Mouse (Mus musculus) layer of hippocampus, adult 9-11 months (tissue): ENCODE data around the gene Trp53i11.

Experiments used
- DNase-seq: peaks from one replicate; pipeline ENCODE4 v3.0.0; 2022

The Trp53i11 gene

GRCm38 (mm10) chr2:93200681-93201340 lies 13.5 kb downstream of the Trp53i11 start:
- DNase-seq = no peak

DNA sequence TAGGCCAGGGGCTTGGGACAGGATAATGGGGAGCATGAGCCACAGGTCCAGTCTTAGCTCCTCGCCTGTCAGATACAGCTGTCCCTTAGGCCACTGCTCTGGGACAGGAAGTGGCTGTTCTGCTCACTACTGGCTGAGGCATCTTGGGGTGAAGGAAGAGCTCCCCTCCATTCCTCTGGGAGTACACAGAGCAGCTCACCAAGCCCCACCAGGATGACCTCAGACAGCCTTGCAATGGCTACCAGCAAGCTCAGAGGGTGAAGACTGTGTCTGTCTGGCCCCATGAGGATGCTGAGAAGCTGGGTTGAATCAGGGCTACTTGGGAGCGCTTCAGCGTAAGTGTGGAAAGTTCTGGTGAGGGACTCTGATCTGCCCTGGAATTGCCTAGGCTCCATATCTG lies 14.6 kb downstream of the Trp53i11 start:
- no peak for DNase-seq

- no peak for DNase-seq
Observed at GRCm38 (mm10) chr2:93202782-93203181, 15.4 kb downstream of the Trp53i11 start.

- DNase-seq = peak; percentile 46
Observed at GRCm38 (mm10) chr2:93203682-93204081, 16.3 kb downstream of the Trp53i11 start.

DNA sequence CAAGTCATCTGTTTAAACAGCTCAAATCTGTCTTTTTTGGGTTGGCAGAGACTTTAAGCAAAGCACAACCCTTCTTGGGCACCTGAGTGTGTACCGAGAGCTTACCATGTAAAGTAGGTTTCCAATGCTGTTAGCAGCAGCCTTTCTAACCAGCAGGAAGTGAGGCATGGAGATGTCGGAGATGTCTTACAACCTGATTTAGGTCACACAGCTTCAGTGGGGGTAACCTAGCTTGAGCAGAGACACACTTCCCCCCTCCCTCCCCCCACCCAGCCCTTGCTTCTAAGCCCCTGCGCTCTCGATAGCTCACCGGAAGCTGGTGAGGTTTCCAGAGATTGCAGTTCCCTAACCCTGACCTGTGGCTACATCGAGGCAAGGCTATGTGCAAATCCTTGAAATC lies 17.2 kb downstream of the Trp53i11 start:
- DNase-seq = no peak

DNA sequence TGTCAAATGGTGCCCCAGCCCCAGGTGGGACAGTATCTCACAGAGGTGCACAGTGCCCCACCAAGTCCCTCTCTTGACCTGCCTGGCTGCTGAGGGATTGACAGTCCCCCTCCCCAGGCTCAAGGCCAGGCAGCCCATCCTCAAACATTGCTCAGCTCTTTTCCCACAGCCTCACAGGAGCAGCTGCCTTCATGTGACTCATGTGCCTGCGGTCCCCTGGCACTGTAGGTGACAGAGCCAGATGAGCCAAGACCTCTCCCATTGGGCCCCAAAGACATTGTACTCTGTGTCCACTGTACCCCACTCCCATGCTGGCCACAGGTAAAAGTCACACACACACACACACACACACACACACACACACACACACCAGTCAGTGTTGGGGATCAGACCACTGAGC lies 18.8 kb downstream of the Trp53i11 start:
- DNase-seq = no peak

GRCm38 (mm10) chr2:93212386-93212785 lies 25.0 kb downstream of the Trp53i11 start:
- DNase-seq = no peak

DNA sequence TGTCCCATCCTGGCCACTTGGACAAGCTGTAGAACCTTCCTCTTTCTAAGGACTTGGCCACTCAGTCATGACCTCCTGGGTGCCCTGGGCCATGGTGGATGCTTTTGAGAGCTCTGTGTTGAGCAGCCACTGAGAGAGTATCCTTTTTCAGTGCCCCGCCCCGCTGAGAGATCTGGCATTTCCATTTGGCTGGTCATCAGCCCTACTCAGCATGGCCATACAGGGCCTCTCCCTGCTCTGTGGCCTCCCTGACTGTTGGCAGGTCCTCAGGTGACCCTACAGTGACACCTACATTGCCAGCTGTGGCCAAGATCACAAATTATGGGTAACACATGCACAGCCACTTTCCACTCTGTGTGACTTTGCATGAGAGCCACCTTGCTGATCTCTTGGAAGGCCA lies 25.5 kb downstream of the Trp53i11 start:
- no peak for DNase-seq

DNA sequence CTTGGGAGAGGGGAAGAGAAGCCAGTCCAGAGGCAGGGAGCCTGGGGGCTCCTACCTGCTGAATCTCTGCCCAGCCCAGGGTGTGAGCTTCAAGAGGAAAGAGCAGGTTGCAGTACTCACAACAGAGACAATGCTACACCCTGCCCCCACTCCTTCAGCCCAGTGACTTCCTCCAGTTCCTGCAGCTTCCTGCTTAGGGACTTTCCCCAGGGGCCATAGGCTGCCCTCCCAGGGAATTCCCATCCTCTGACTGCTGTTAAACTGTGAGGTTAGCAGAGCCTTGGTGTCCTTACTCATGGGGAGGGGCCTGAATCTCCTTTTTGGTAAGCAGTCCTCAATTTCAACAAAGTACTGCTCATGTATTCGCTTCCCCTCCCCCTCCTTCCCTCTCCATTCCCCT lies 26.8 kb downstream of the Trp53i11 start:
- DNase-seq = no peak

DNA sequence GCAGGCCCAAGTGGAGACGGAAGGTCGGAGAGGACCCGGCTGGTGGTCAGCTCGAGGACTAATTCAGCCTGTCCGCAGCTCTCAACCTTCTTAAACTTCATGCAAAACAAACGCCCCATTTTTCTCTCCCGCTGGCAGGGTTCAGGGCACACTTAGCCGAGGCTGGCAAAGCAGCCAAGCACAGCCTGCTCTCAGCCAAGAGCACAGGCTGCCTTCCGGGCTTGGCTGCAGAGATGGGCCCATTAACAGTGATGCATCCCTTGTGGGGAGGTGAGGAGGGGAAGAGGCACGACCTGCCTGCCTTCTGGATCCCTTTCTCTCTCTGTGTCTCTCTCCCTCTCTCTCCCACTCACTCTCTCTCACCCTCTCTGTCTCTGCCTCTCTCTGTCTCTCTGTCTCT lies 28.4 kb downstream of the Trp53i11 start:
- DNase-seq = no peak

DNA sequence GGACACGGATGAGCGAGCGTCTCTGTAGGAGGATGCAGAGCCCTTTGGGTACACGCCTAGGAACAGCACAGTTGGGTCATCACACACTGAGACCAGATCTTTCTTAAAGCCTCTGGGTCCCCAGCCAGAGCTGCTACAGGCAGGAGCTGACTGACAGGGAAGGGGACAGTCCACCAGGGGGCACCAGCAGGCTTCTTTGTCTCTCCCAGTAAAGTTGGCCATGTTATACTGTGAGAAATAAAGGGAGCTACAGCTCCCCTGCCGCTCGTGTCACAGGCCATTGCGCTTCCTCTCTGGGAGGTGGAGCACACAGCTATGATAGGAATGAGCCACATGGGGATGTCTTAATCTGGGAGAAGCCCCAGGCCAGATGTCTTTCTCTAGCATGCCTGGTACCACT lies 29.7 kb downstream of the Trp53i11 start:
- peak; percentile 87 for DNase-seq

DNA sequence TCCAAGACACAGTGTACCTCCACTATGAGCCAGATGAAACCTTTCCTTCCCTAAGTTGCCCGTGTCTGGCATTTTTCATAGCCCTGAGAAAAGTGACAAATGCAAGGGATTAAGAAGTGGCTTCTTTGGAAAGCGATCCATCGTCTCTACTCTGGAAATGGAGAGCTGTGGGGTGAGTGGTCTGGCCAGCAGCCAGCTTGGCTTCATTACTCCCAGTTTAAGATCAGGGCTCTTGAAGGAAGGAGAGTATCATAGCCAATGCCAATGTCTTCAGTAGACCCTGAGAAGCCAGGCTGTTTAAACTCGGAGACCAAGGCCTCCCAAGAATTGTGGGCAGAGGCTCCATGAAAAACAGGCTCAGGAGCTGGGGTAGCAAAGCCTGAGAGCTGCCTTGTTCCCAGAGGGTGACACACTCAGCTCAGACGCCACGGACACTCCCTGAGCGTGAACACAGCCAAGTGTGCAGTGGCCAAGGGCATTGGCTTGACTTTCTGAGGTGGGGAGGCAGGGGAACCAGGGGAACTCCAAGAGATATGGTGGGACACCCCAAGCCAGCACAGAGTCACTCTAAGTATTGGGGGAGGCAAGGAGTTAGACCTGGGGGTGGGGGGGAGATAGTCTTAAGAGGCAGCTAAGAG lies 31.1 kb downstream of the Trp53i11 start:
- DNase-seq = no peak

DNA sequence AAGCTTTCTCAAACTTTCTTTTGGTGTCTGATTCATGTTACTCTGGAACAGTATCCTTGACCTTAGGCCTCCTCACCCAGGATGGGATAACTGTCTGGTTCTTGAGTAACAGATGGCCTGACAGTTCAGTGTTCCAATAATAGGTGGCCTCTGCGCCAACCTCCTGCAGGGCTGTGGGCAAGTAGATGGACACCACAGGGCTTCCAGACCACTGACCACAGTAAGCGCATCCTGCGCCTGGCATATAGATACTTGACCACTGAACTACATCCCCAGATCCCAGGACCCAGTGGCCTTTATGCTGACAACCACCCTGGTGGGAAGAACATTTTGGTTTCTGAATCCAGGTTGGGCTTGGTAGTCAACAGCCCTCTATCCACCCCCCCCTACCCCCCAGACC lies 32.2 kb downstream of the Trp53i11 start:
- DNase-seq = no peak

- no peak for DNase-seq
Observed at GRCm38 (mm10) chr2:93220447-93220846, 33.1 kb downstream of the Trp53i11 start.

GRCm38 (mm10) chr2:93223463-93223862 lies 36.1 kb downstream of the Trp53i11 start:
- no peak for DNase-seq

GRCm38 (mm10) chr2:93226606-93227595 lies 39.6 kb downstream of the Trp53i11 start:
- peak; percentile 72 for DNase-seq

DNA sequence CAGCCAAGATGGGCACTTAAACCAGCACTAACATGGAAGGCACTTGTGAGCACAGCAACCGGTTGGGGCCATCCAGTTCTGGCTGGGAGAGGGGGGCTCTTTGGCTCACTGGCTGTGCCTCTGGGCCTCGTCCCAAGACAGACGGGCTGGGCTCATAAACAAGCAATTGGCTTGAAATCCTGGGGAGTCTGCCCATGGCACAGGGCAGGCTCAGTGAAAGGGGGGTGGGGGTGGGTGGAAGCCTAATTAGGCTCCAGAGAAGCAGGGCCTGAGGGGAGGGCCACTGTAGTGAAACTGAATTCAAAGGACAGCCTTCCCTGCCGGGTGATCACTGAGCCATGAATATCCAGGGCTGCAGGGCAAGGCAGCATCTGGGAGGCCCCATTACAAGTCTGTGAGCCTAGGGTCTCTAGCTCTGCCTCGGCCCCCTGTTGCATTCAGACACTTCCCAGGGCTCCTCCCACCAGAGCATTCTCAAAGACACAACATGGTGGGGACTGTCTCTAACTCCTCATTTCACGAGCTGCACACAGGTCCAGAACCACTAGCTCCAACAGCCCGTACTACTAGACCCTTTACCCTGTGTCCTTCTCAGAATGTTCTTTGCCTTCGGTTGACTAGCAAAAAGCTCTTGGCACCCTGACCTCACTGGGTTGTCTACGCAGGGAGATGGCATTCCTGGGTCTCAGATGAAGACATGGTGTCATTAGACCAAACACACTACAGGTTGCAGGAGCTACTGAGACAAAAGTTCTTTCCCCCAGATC lies 40.5 kb downstream of the Trp53i11 start:
- peak; percentile 36 for DNase-seq

GRCm38 (mm10) chr2:93228480-93228824 lies 41.1 kb downstream of the Trp53i11 start:
- no peak for DNase-seq

DNA sequence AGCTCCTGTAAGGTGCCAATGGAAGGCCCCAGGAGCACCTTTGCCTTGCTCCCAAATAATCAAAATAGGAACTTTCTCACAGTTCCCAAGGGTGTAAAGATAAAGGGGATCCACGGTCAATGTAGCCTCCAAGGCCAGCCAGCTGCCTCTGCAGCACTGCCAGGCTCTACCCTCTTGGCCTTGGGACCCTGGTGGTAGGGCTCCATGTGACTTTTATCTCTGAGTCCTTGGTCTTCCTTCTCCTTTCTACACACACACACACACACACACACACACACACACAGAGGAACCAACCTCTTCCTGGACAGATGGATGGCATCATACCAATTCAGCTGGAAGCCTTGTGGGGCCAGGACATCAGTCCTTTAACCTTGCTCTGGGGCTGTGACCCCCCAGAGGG lies 44.8 kb downstream of the Trp53i11 start:
- DNase-seq = no peak

DNA sequence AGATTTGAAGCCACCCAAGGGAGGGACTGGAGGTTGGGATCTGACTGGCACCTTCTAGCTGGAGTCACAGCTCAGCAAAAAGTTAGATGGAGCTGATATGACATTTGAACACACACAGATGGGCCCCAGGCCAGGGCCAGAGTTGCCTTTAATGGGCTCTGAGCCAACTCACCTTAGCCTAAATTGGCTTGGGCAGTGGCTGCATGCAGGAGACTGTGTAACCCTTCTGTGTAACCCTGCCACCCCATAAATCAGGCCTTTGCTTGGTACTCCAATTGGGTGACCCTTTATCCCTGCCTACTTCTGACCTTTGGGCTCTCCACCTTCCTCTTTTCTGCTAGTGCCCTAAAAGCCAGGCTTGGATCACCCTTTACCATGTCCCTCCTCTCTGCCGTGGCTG lies 49.7 kb downstream of the Trp53i11 start:
- DNase-seq = no peak

GRCm38 (mm10) chr2:93238864-93239263 lies 51.5 kb downstream of the Trp53i11 start:
- no peak for DNase-seq

DNA sequence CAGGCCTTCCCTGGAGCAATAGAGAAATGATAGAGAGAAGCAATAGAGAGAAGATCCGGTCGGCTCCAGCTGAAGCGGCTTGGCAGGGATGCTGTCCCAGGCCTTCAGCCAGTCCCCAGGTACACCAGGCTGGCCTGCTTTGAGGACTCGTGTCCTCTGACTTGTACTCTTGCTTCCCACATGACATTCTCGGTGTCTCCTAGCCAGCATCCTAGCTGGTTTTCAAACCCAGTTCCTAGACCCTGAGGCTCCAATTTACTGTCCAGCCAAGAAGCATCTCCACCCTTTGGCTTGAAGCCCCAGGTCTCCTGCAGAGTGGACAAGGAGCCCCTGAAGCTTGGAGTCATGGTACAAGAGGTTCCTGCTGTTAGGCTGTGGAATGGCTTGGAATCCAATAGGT lies 54.8 kb downstream of the Trp53i11 start:
- DNase-seq = no peak
